Mouse (Mus musculus): ENCODE measurements around the gene Sec1. TPM values are rescaled to one million over a fixed set of nuclear protein-coding genes. Genes with fewer than 3 reads are reported as not detected.

Sec1 gene
- polyA plus RNA-seq, 1 experiment = not detected

- TF ChIP-seq GATA1 (IDR thresholded peaks at IDR 0.05; ENCODE audit: low read length) = no peak
Observed at GRCm38 (mm10) chr7:45644183-45644582, 50.0 kb downstream of the Sec1 start.

- TF ChIP-seq GATA1 (IDR thresholded peaks at IDR 0.05; ENCODE audit: low read length) = no peak
Observed at GRCm38 (mm10) chr7:45643441-45644178, 50.6 kb downstream of the Sec1 start.

- no peak for TF ChIP-seq GATA1 (IDR thresholded peaks at IDR 0.05; ENCODE audit: low read length)
Observed at GRCm38 (mm10) chr7:45642503-45643255, 51.5 kb downstream of the Sec1 start.

- no peak for TF ChIP-seq GATA1 (IDR thresholded peaks at IDR 0.05; ENCODE audit: low read length)
Observed at GRCm38 (mm10) chr7:45642083-45642482, 52.1 kb downstream of the Sec1 start.

GRCm38 (mm10) chr7:45641391-45642040 lies 52.7 kb downstream of the Sec1 start:
- no peak for TF ChIP-seq GATA1 (IDR thresholded peaks at IDR 0.05; ENCODE audit: low read length)

GRCm38 (mm10) chr7:45640191-45640957 lies 53.8 kb downstream of the Sec1 start:
- no peak for TF ChIP-seq GATA1 (IDR thresholded peaks at IDR 0.05; ENCODE audit: low read length)

GRCm38 (mm10) chr7:45639561-45640027 lies 54.6 kb downstream of the Sec1 start, which contains the start of gene Mamstr:
Mamstr (plus strand) TSS chr7:45639977.
- no peak for TF ChIP-seq GATA1 (IDR thresholded peaks at IDR 0.05; ENCODE audit: low read length)

- no peak for TF ChIP-seq GATA1 (IDR thresholded peaks at IDR 0.05; ENCODE audit: low read length)
Observed at GRCm38 (mm10) chr7:45638623-45639401, 55.4 kb downstream of the Sec1 start.

- no peak for TF ChIP-seq GATA1 (IDR thresholded peaks at IDR 0.05; ENCODE audit: low read length)
Observed at GRCm38 (mm10) chr7:45637710-45638109, 56.5 kb downstream of the Sec1 start.

GRCm38 (mm10) chr7:45635711-45636688 lies 58.2 kb downstream of the Sec1 start:
- TF ChIP-seq GATA1 (IDR thresholded peaks at IDR 0.05; ENCODE audit: low read length) = no peak

- no peak for TF ChIP-seq GATA1 (IDR thresholded peaks at IDR 0.05; ENCODE audit: low read length)
Observed at GRCm38 (mm10) chr7:45634946-45635681, 59.1 kb downstream of the Sec1 start.

- no peak for TF ChIP-seq GATA1 (IDR thresholded peaks at IDR 0.05; ENCODE audit: low read length)
Observed at GRCm38 (mm10) chr7:45632499-45632898, 61.7 kb downstream of the Sec1 start.

Measured in G1E-ER4 (cell line).